Mouse (Mus musculus): ENCODE measurements around the gene Rpl23a. TPM values are rescaled to one million over a fixed set of nuclear protein-coding genes. Genes with fewer than 3 reads are reported as not detected.

Gene Rpl23a
- total and polyA plus RNA-seq, 3 experiments: 2,992 to 3,939 (median 3,361) TPM

GRCm38 (mm10) chr11:78176905-78177331 is 6.5 kb downstream of the Rpl23a start (continued):
- TF ChIP-seq EP300 (IDR thresholded peaks at IDR 0.05; ENCODE audit: low read length) (peak; percentile 88), IRF4 (IDR thresholded peaks at IDR 0.05; ENCODE audit: low read depth, low read length) (peak; percentile 95), MXI1 (IDR thresholded peaks at IDR 0.05; ENCODE audit: low read depth, low read length) (peak; percentile 84), SIN3A (IDR thresholded peaks at IDR 0.05; ENCODE audit: low read length) (peak; percentile 81; the same call in 1 of the 2 replicates), E2F4 (IDR thresholded peaks at IDR 0.05; ENCODE audit: insufficient replicate concordance, low read depth, low read length) (peak; percentile 74; the same call in 1 of the 2 replicates), MYC (IDR thresholded peaks at IDR 0.05; ENCODE audit: low read depth, low read length) (0 out of 2 replicates have a peak, but pooled peaks have one; percentile 64), TCF12 (IDR thresholded peaks at IDR 0.05; ENCODE audit: low read depth, low read length) (peak; percentile 88), KAT2A (IDR thresholded peaks at IDR 0.05; ENCODE audit: insufficient replicate concordance, low read length) (0 out of 2 replicates have a peak, but pooled peaks have one; percentile 58), MAZ (IDR thresholded peaks at IDR 0.05; ENCODE audit: low read depth, low read length) (no peak), MAFK (IDR thresholded peaks at IDR 0.05; ENCODE audit: insufficient replicate concordance, low read length) (peak; percentile 59; the same call in 1 of the 2 replicates), ZNF384 (IDR thresholded peaks at IDR 0.05; ENCODE audit: low read depth, low read length) (0 out of 2 replicates have a peak, but pooled peaks have one; percentile 30), ETS1 (conservative IDR thresholded peaks at IDR 0.05; ENCODE audit: low read depth, low read length) (peak; percentile 94), CHD1 (IDR thresholded peaks at IDR 0.05; ENCODE audit: low read depth, low read length) (peak; percentile 92), PAX5 (IDR thresholded peaks at IDR 0.05; ENCODE audit: low read length) (no peak)

GRCm38 (mm10) chr11:78176402-78176862 is 7.0 kb downstream of the Rpl23a start, which contains the start of the genes Nek8 and Tlcd1:
TSS of gene Nek8 (minus strand) at chr11:78176675.
TSS of gene Tlcd1 (plus strand) at chr11:78176711.
- in situ Hi-C loops (cut with MboI; ENCODE audit: low pct_ligation_motif_present, low pct_unique_long_range_greater_than_20kb, low sequenced_read_pairs) (loop anchor here (5.0 to 10.0 kb wide), 3 partner anchors 119 to 349 kb away; no protein-coding TSS in a partner anchor), dilution Hi-C loops (cut with MboI; ENCODE audit: extremely low pct_ligation_motif_present, extremely low pct_unique_long_range_greater_than_20kb, low sequenced_read_pairs) (no loop called here)
- Histone ChIP-seq H3K36me3 (replicated peaks in 1 of 2; ENCODE audit: control insufficient read depth in 1 of 2, insufficient read depth in 1 of 2, low read length in 1 of 2) (peaks cover 22 to 40% of the 10 kb centered on the region in 2 experiments), H3K4me1 (ENCODE audit: control insufficient read depth in 1 of 2, insufficient read depth in 2 of 2) (peaks cover 13 to 69% of the 10 kb centered on the region in 2 experiments), H3K27ac (ENCODE audit: insufficient read depth, low read depth) (peak within 1 kb of the TSS; percentile 94), H3K4me2 (ENCODE audit: insufficient read depth, low read depth, poor library complexity, severe bottlenecking) (peak within 1 kb of the TSS; percentile 73), H3K79me2 (replicated peaks; ENCODE audit: control insufficient read depth, extremely low read depth, insufficient read depth, poor library complexity, severe bottlenecking) (peaks cover 19% of the 10 kb centered on the region), H3K4me3 (replicated peaks in 1 of 3; ENCODE audit: low read depth in 2 of 3, low read length in 2 of 3, poor library complexity in 1 of 3) (peak within 1 kb of the TSS; percentile 65 to 72 (median 66)), H3K27me3 (replicated peaks) (no peaks in the 10 kb centered on the region), H3K9me3 (replicated peaks; ENCODE audit: low read length) (no peaks in the 10 kb centered on the region), H3K9ac (ENCODE audit: insufficient read depth, low read depth) (peak within 1 kb of the TSS; percentile 74)
- DNase-seq (ENCODE audit: extremely low read depth): peak; percentile 98
- TF ChIP-seq NRF1 (IDR thresholded peaks at IDR 0.05; ENCODE audit: low read depth, low read length) (peak; percentile 89), MAX (IDR thresholded peaks at IDR 0.05; ENCODE audit: low read length) (peak; percentile 8; the same call in 1 of the 2 replicates), TBP (conservative IDR thresholded peaks at IDR 0.05; ENCODE audit: low read depth, low read length) (peak; percentile 33; the same call in 1 of the 2 replicates), JUN (IDR thresholded peaks at IDR 0.05; ENCODE audit: insufficient read depth, low read depth, low read length) (no peak), MEF2A (IDR thresholded peaks at IDR 0.05; ENCODE audit: borderline replicate concordance, low read depth, low read length) (no peak; the same call in none of the 2 replicates), HCFC1 (IDR thresholded peaks at IDR 0.05; ENCODE audit: low read depth, low read length) (no peak), ZMIZ1 (IDR thresholded peaks at IDR 0.05; ENCODE audit: low read depth, low read length) (peak; percentile 68), RAD21 (IDR thresholded peaks at IDR 0.05; ENCODE audit: low read depth, low read length) (no peak), POLR2AphosphoS2 (IDR thresholded peaks at IDR 0.05; ENCODE audit: low read depth, low read length) (peak; percentile 44; the same call in 1 of the 2 replicates), MAZ (IDR thresholded peaks at IDR 0.05; ENCODE audit: low read depth, low read length) (peak; percentile 34; the same call in 1 of the 2 replicates), ZC3H11A (IDR thresholded peaks at IDR 0.05; ENCODE audit: low read depth, low read length) (no peak), POLR2A (IDR thresholded peaks at IDR 0.05; ENCODE audit: low read depth, low read length) (peak; percentile 81), ELF1 (IDR thresholded peaks at IDR 0.05; ENCODE audit: low read depth, low read length) (peak; percentile 16; the same call in 1 of the 2 replicates), USF1 (IDR thresholded peaks at IDR 0.05; ENCODE audit: low read depth, low read length) (no peak), KAT2A (IDR thresholded peaks at IDR 0.05; ENCODE audit: insufficient replicate concordance, low read length) (no peak), BHLHE40 (IDR thresholded peaks at IDR 0.05; ENCODE audit: low read depth, low read length) (peak; percentile 20; the same call in 1 of the 2 replicates), TCF12 (IDR thresholded peaks at IDR 0.05; ENCODE audit: low read depth, low read length) (peak; percentile 47; the same call in 1 of the 2 replicates), NELFE (IDR thresholded peaks at IDR 0.05; ENCODE audit: low read depth, low read length) (peak; percentile 92)
